Mouse (Mus musculus) stomach, postnatal 0 days (tissue): ENCODE data around the gene Chst15.

Source experiments
- CTCF ChIP-seq: IDR thresholded peaks from 2 replicates; pipeline ENCODE4 v1.5.1; 2016; ENCODE audit warnings: antibody characterized with exemption, low read depth, mild to moderate bottlenecking, moderate library complexity
- EP300 ChIP-seq: optimal IDR thresholded peaks from 2 replicates; pipeline ENCODE3; 2016; ENCODE audit warnings: antibody characterized with exemption

DNA sequence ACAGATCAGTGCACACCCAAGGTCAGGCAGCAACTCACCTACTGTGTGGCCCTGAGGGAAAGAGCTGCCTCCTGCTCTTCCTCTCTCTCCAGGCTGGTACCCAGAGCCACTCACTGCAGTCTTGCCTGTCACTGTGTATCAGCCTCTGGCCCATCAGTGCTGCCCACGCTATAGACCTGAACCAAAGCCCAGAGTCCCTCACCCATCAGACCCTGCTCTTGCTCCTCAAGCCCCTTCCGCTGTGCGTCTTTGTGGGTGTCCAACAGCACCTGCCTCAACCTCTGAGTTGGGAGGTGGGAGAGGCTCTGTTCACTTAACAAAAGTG, 29.7 kb downstream of the Chst15 start:
- no peak for TF ChIP-seq CTCF
- TF ChIP-seq EP300: no peak
